Mouse (Mus musculus) olfactory bulb, adult 2 months (tissue): ENCODE data around the gene Col27a1. TPM values are rescaled to one million over a fixed set of nuclear protein-coding genes. Genes with fewer than 3 reads are reported as not detected.
A peak's percentile ranks its signal among the peaks of the same experiment; 100 is the strongest.

Experiments
- H3K27ac ChIP-seq: fragments of 200-500 bp; 2 replicates; pipeline ENCODE4 v1.5.1; 2012; ENCODE audit warnings: low read depth, low read length; ENCODE audit not compliant: insufficient read depth
- H3K4me1 ChIP-seq: fragments of 200-500 bp; 2 replicates; pipeline ENCODE4 v1.6.1; 2012; ENCODE audit warnings: low read length; ENCODE audit not compliant: control insufficient read depth, insufficient read depth
- H3K4me3 ChIP-seq: fragments of 200-500 bp; 2 replicates; pipeline ENCODE4 v1.5.1; 2012; ENCODE audit warnings: mild to moderate bottlenecking, low read depth, low read length, moderate library complexity; ENCODE audit not compliant: insufficient read depth
- CTCF ChIP-seq: fragments of 200-500 bp; IDR thresholded peaks from 2 replicates; pipeline ENCODE4 v1.5.1; 2012; ENCODE audit warnings: low read depth, mild to moderate bottlenecking, low read length, moderate library complexity; ENCODE audit not compliant: insufficient read depth
- POLR2A ChIP-seq: fragments of 200-500 bp; IDR thresholded peaks from 2 replicates; pipeline ENCODE4 v1.6.1; 2012; ENCODE audit warnings: mild to moderate bottlenecking, low read depth, low read length, moderate library complexity; ENCODE audit not compliant: insufficient read depth
- WGBS: fragments of 180-500 bp; shearing (Covaris S2); methylation state at CpG from one replicate; pipeline ENCODE4 v1.1.7; 2018; 5-methylcytosine and 5-hydroxymethylcytosine counted together
- polyA plus RNA-seq: library from polyadenylated mRNA; stranded (reverse); fragments of >200 nt; gene quantifications from 2 replicates; pipeline ENCODE4 v1.2.4, GENCODE M21; 2012; ENCODE audit warnings: low replicate concordance; ENCODE audit not compliant: missing spikeins, insufficient read depth, insufficient read length

Gene Col27a1
- polyA plus RNA-seq, result not detected in 2 replicates

GRCm38 (mm10) chr4:63213907-63214621, at the start of gene Col27a1:
Gene Col27a1, plus strand, starts transcription at chr4:63214004.
- H3K4me1 ChIP-seq, result peaks cover 26% of the 10 kb centered on the region
- 1% methylated on average over 60 of the region's 61 CpGs for whole genome bisulfite sequencing
- no peak within 1 kb of the TSS for H3K27ac ChIP-seq
- peak within 1 kb of the TSS; percentile 24 for H3K4me3 ChIP-seq
- TF ChIP-seq CTCF, result no peak
- no peak for TF ChIP-seq POLR2A

GRCm38 (mm10) chr4:63165636-63166035, 48.2 kb upstream of the Col27a1 start:
- 93% methylated on average over 4 of the region's 4 CpGs for WGBS
- Histone ChIP-seq H3K4me3 (no peak overlapping the region), H3K27ac (no peak overlapping the region), H3K4me1 (no peaks in the 10 kb centered on the region)
- TF ChIP-seq CTCF, result no peak
- no peak for TF ChIP-seq POLR2A

GRCm38 (mm10) chr4:63166323-63166722, 47.5 kb upstream of the Col27a1 start:
- Histone ChIP-seq H3K4me1 (no peaks in the 10 kb centered on the region), H3K4me3 (no peak overlapping the region), H3K27ac (no peak overlapping the region)
- TF ChIP-seq CTCF, result no peak
- TF ChIP-seq POLR2A, result no peak
- WGBS, result 91% methylated on average over 5 of the region's 5 CpGs

- WGBS, result 83% methylated on average over 4 of the region's 4 CpGs
- TF ChIP-seq POLR2A, result no peak
- no peak overlapping the region for H3K27ac ChIP-seq
These were observed 43.7 kb upstream of the Col27a1 start for GRCm38 (mm10) chr4:63170061-63170460.

GRCm38 (mm10) chr4:63171122-63171521, 42.7 kb upstream of the Col27a1 start:
- WGBS, result 55% methylated on average over 24 of the region's 24 CpGs
- Histone ChIP-seq H3K4me3 (no peak overlapping the region), H3K4me1 (no peaks in the 10 kb centered on the region), H3K27ac (no peak overlapping the region)
- TF ChIP-seq POLR2A, result no peak
- no peak for TF ChIP-seq CTCF

More at GRCm38 (mm10) chr4:63170061-63170460, 43.7 kb upstream of the Col27a1 start:
- H3K4me1 ChIP-seq, result no peaks in the 10 kb centered on the region
- no peak overlapping the region for H3K4me3 ChIP-seq

- TF ChIP-seq POLR2A (no peak), CTCF (no peak)
- no peaks in the 10 kb centered on the region for H3K4me1 ChIP-seq
- WGBS, result 90% methylated on average over 4 of the region's 4 CpGs
- no peak within 1 kb of the TSS for H3K27ac ChIP-seq
- H3K4me3 ChIP-seq, result no peak within 1 kb of the TSS
These were observed 41.7 kb upstream of the Col27a1 start, which contains the start of gene Kif12 for GRCm38 (mm10) chr4:63171969-63172685. Gene Kif12, minus strand, starts transcription at chr4:63172131.

- TF ChIP-seq POLR2A, result no peak
- TF ChIP-seq CTCF, result peak; percentile 88
- Histone ChIP-seq H3K4me3 (no peak overlapping the region), H3K27ac (no peak overlapping the region), H3K4me1 (no peaks in the 10 kb centered on the region)
- WGBS, result 13% methylated on average over 5 of the region's 5 CpGs
These were observed 32.2 kb upstream of the Col27a1 start for GRCm38 (mm10) chr4:63181556-63181955.

GRCm38 (mm10) chr4:63186281-63186870, 27.4 kb upstream of the Col27a1 start:
- peaks cover 7% of the 10 kb centered on the region for H3K4me1 ChIP-seq
- TF ChIP-seq CTCF (no peak), POLR2A (no peak)
- 53% methylated on average over 21 of the region's 21 CpGs for WGBS
- no peak overlapping the region for H3K4me3 ChIP-seq
- no peak overlapping the region for H3K27ac ChIP-seq

- TF ChIP-seq POLR2A (no peak), CTCF (no peak)
- Histone ChIP-seq H3K4me3 (no peak overlapping the region), H3K4me1 (peaks cover 7% of the 10 kb centered on the region), H3K27ac (no peak overlapping the region)
- WGBS, result 92% methylated on average over 5 of the region's 5 CpGs
These were observed 22.2 kb upstream of the Col27a1 start for GRCm38 (mm10) chr4:63191641-63192040.
